Comparison of ENCODE assay signal across 19 mouse cellular contexts in genomic region chr6:92018421-92018820, GRCm38 (mm10). TPM values are rescaled to one million over a fixed set of nuclear protein-coding genes. Genes with fewer than 3 reads are reported as not detected.
DNase-seq lines count a peak whose midpoint lies in the region; ATAC-seq and TF ChIP-seq lines count a peak whose summit lies in the region.
"Had no signal": no experiment of that assay in that cellular context is flagged by ENCODE, and none has a peak within 500 bp of the region (broad histone marks: within the 10 kb centered on the region; RNA-seq: fewer than 3 reads in every experiment).

No protein-coding gene starts in this region.

- no peaks in the 10 kb centered on the region for H3K36me3 ChIP-seq in heart, embryonic 10.5 days
- no peaks in the 10 kb centered on the region for H3K36me3 ChIP-seq in stomach, postnatal 0 days (ENCODE audit: control insufficient read depth, insufficient read depth, low read length)
- H3K36me3 ChIP-seq: forebrain, embryonic 12.5 days; limb, embryonic 15.5 days; liver, embryonic 15.5 days had no signal

- TF ChIP-seq EP300 in stomach, postnatal 0 days (optimal IDR thresholded peaks at IDR 0.05), result no peak

- no peak for ATAC-seq in stomach, postnatal 0 days (ENCODE audit: low FRiP score, low TSS enrichment)
- ATAC-seq: hindbrain, embryonic 16.5 days; intestine, embryonic 16.5 days had no signal

- intact Hi-C loops in heart, postnatal 25 days (cut with DNase I), result no loop called here

- peak; percentile 48 to 81 for DNase-seq in heart, adult 18-20 months
- DNase-seq in heart, embryonic 10.5 days (ENCODE audit: low spot score), result no peak
- peak; percentile 50 for DNase-seq in lung, postnatal 36 days
- DNase-seq in lung, postnatal 25 days (ENCODE audit: low spot score), result no peak
- peak; percentile 31 for DNase-seq in heart, postnatal 25 days (ENCODE audit: low spot score)
- peak; percentile 41 to 55 for DNase-seq in kidney, postnatal 36 days
- DNase-seq in adrenal gland, adult 2 months, result no peak
- no peak for DNase-seq in stomach, postnatal 0 days (ENCODE audit: low spot score)
- DNase-seq: B cell, adult 2 months; cerebellum, adult 18-20 months; cerebellum, postnatal 36 days; right cerebral cortex, adult 18-20 months had no signal

- H3K9me3 ChIP-seq in heart, embryonic 10.5 days, result no peaks in the 10 kb centered on the region
- H3K9me3 ChIP-seq in stomach, postnatal 0 days (ENCODE audit: control insufficient read depth, low read length), result no peaks in the 10 kb centered on the region
- H3K9me3 ChIP-seq: forebrain, embryonic 12.5 days; limb, embryonic 15.5 days; liver, embryonic 15.5 days had no signal

- H3K27ac ChIP-seq in heart, embryonic 10.5 days, result no peak overlapping the region
- no peak overlapping the region for H3K27ac ChIP-seq in stomach, postnatal 0 days (replicated peaks)
- H3K27ac ChIP-seq: forebrain, embryonic 12.5 days; limb, embryonic 15.5 days; liver, embryonic 15.5 days had no signal

- WGBS in heart, embryonic 10.5 days, result 59% methylated on average over 6 of the region's 6 CpGs
- WGBS in stomach, postnatal 0 days, result 44% methylated on average over 6 of the region's 6 CpGs

- peaks cover 9% of the 10 kb centered on the region; the same call in 1 of the 2 replicates for H3K4me1 ChIP-seq in heart, embryonic 10.5 days
- H3K4me1 ChIP-seq in stomach, postnatal 0 days (replicated peaks; ENCODE audit: control insufficient read depth, insufficient read depth), result no peaks in the 10 kb centered on the region

- no peak overlapping the region for H3K4me2 ChIP-seq in stomach, postnatal 0 days (replicated peaks; ENCODE audit: low read depth)
- H3K4me2 ChIP-seq: forebrain, embryonic 12.5 days; limb, embryonic 15.5 days; liver, embryonic 15.5 days; midbrain, embryonic 11.5 days had no signal

- no peak for TF ChIP-seq CTCF in stomach, postnatal 0 days (IDR thresholded peaks at IDR 0.05; ENCODE audit: low read depth)

- H3K9ac ChIP-seq in stomach, postnatal 0 days (ENCODE audit: low read length), result no peak overlapping the region
- H3K9ac ChIP-seq: forebrain, embryonic 12.5 days; limb, embryonic 15.5 days; liver, embryonic 15.5 days had no signal

- no peak overlapping the region for H3K4me3 ChIP-seq in heart, embryonic 10.5 days
- no peak overlapping the region for H3K4me3 ChIP-seq in stomach, postnatal 0 days (ENCODE audit: low read depth, low read length)
- H3K4me3 ChIP-seq: forebrain, embryonic 12.5 days; limb, embryonic 15.5 days; liver, embryonic 15.5 days had no signal

- H3K27me3 ChIP-seq in heart, embryonic 10.5 days (ENCODE audit: insufficient read depth, poor library complexity, severe bottlenecking), result 0 out of 2 replicates have a peak, but pooled peaks cover 6% of the 10 kb centered on the region
- no peaks in the 10 kb centered on the region for H3K27me3 ChIP-seq in stomach, postnatal 0 days (ENCODE audit: control insufficient read depth, insufficient read depth, low read length)
- H3K27me3 ChIP-seq: limb, embryonic 15.5 days; liver, embryonic 15.5 days had no signal

RNA-seq across cellular contexts. Expression of gene Fgd5, which starts 39.7 kb away (rescaled TPM):
- total RNA-seq in heart, adult 18-20 months (2021), result 10 to 100 TPM; 20.4 to 22.3 TPM
- 12.9 and 15.7 TPM in 2 replicates for polyA plus RNA-seq in heart, embryonic 10.5 days (2016; fragmentation: Nextera tagmentation; extraction: Ambion mirVana)
- 10 to 100 TPM; 24.2 to 26.8 TPM for total RNA-seq in heart, postnatal 25 days (2021)
- total RNA-seq in adrenal gland, adult 2 months (2021), result 10 to 100 TPM; 13.1 to 18.5 TPM
- polyA plus RNA-seq in adrenal gland, adult 2 months (2012; rRNA removed), result 7.4 and 7.7 TPM in 2 replicates
- 2.5 and 2.7 TPM in 2 replicates for polyA plus RNA-seq in stomach, postnatal 0 days (2015; fragmentation: Nextera tagmentation; extraction: Ambion mirVana)
- total RNA-seq: granulocyte monocyte progenitor cell, adult 5-6 weeks had no signal

Comparison
In these comparisons a context has a peak if more than half of its experiments do, and no peak if none do; other contexts are left out.
1. DNase-seq: peak in heart, adult 18-20 months (2 of 2), lung, postnatal 36 days (single experiment), heart, postnatal 25 days (single experiment) and kidney, postnatal 36 days (2 of 2); none in heart, embryonic 10.5 days (single experiment), lung, postnatal 25 days (single experiment), adrenal gland, adult 2 months (single experiment) and stomach, postnatal 0 days (single experiment).